In genomic region chr15:7809841-7810391, GRCm38 (mm10) we compare ENCODE assay signal across 7 mouse cellular contexts. TPM values are rescaled to one million over a fixed set of nuclear protein-coding genes. Genes with fewer than 3 reads are reported as not detected.
DNase-seq lines count a peak whose midpoint lies in the region; ATAC-seq lines count a peak whose summit lies in the region.

No protein-coding gene starts in this region.

- peak overlapping the region; percentile 39 for H3K9ac ChIP-seq in lung, embryonic 15.5 days
- H3K9ac ChIP-seq in embryonic facial prominence, embryonic 12.5 days = peak overlapping the region; percentile 68
- peak overlapping the region; percentile 67 for H3K9ac ChIP-seq in intestine, embryonic 15.5 days
- peak overlapping the region; percentile 69 for H3K9ac ChIP-seq in midbrain, embryonic 16.5 days (ENCODE audit: low read depth, low read length)

- peaks cover 85% of the 10 kb centered on the region for H3K27me3 ChIP-seq in lung, embryonic 15.5 days
- peaks cover 79% of the 10 kb centered on the region for H3K27me3 ChIP-seq in embryonic facial prominence, embryonic 12.5 days
- peaks cover 36% of the 10 kb centered on the region for H3K27me3 ChIP-seq in intestine, embryonic 15.5 days (replicated peaks)
- peaks cover 65% of the 10 kb centered on the region for H3K27me3 ChIP-seq in midbrain, embryonic 16.5 days (ENCODE audit: control insufficient read depth, insufficient read depth, low read depth, low read length)

- DNase-seq in lung, postnatal 36 days = no peak
- no peak for DNase-seq in frontal cortex, postnatal 25 days (ENCODE audit: low spot score in 2 of 2)
- no peak for DNase-seq in spleen, postnatal 10 days (ENCODE audit: low spot score in 2 of 2)

- no peaks in the 10 kb centered on the region for H3K9me3 ChIP-seq in lung, embryonic 15.5 days
- no peaks in the 10 kb centered on the region for H3K9me3 ChIP-seq in embryonic facial prominence, embryonic 12.5 days
- no peaks in the 10 kb centered on the region for H3K9me3 ChIP-seq in intestine, embryonic 15.5 days
- H3K9me3 ChIP-seq in midbrain, embryonic 16.5 days (replicated peaks; ENCODE audit: control insufficient read depth, low read length, poor library complexity, severe bottlenecking) = no peaks in the 10 kb centered on the region

- no peak for ATAC-seq in lung, embryonic 15.5 days (ENCODE audit: borderline replicate concordance, extremely low read depth, low FRiP score, low TSS enrichment)
- no peak for ATAC-seq in embryonic facial prominence, embryonic 12.5 days (ENCODE audit: insufficient number of reproducible peaks, insufficient read depth, low FRiP score, low TSS enrichment)
- peak; percentile 64 for ATAC-seq in intestine, embryonic 15.5 days
- ATAC-seq in midbrain, embryonic 16.5 days = peak; percentile 5; the same call in 1 of the 2 replicates

- peak overlapping the region; percentile 98 for H3K4me2 ChIP-seq in lung, embryonic 15.5 days
- H3K4me2 ChIP-seq in embryonic facial prominence, embryonic 12.5 days (replicated peaks) = peak overlapping the region; percentile 96
- peak overlapping the region; percentile 83 for H3K4me2 ChIP-seq in intestine, embryonic 15.5 days (replicated peaks)
- peak overlapping the region; percentile 99 for H3K4me2 ChIP-seq in midbrain, embryonic 16.5 days (ENCODE audit: low read length)

- H3K27ac ChIP-seq in lung, embryonic 15.5 days = no peak overlapping the region
- no peak overlapping the region for H3K27ac ChIP-seq in embryonic facial prominence, embryonic 12.5 days
- peak overlapping the region; percentile 77 for H3K27ac ChIP-seq in intestine, embryonic 15.5 days
- H3K27ac ChIP-seq in midbrain, embryonic 16.5 days (ENCODE audit: low read length) = no peak overlapping the region

- H3K4me3 ChIP-seq in lung, embryonic 15.5 days = peak overlapping the region; percentile 54
- peak overlapping the region; percentile 54 for H3K4me3 ChIP-seq in embryonic facial prominence, embryonic 12.5 days
- peak overlapping the region; percentile 65 for H3K4me3 ChIP-seq in intestine, embryonic 15.5 days (replicated peaks)
- peak overlapping the region; percentile 59 for H3K4me3 ChIP-seq in midbrain, embryonic 16.5 days (ENCODE audit: low read depth, low read length)

- WGBS in lung, embryonic 15.5 days = under 1% methylated on average over 32 of the region's 32 CpGs
- under 1% methylated on average over 32 of the region's 32 CpGs for WGBS in embryonic facial prominence, embryonic 12.5 days
- under 1% methylated on average over 32 of the region's 32 CpGs for WGBS in intestine, embryonic 15.5 days
- WGBS in midbrain, embryonic 16.5 days = under 1% methylated on average over 32 of the region's 32 CpGs

- peaks cover 32% of the 10 kb centered on the region for H3K4me1 ChIP-seq in lung, embryonic 15.5 days
- H3K4me1 ChIP-seq in embryonic facial prominence, embryonic 12.5 days = peaks cover 20% of the 10 kb centered on the region
- peaks cover 13% of the 10 kb centered on the region; the same call in 1 of the 2 replicates for H3K4me1 ChIP-seq in intestine, embryonic 15.5 days (replicated peaks)
- peaks cover 19% of the 10 kb centered on the region for H3K4me1 ChIP-seq in midbrain, embryonic 16.5 days (ENCODE audit: control insufficient read depth, insufficient read depth, low read length)

- no peaks in the 10 kb centered on the region for H3K36me3 ChIP-seq in lung, embryonic 15.5 days
- no peaks in the 10 kb centered on the region for H3K36me3 ChIP-seq in embryonic facial prominence, embryonic 12.5 days
- H3K36me3 ChIP-seq in intestine, embryonic 15.5 days = no peaks in the 10 kb centered on the region
- no peaks in the 10 kb centered on the region for H3K36me3 ChIP-seq in midbrain, embryonic 16.5 days (ENCODE audit: control insufficient read depth, insufficient read depth, low read length)

RNA-seq across cellular contexts. Expression of gene Gdnf, which starts 0.7 kb away (rescaled TPM):
- 0.06 and 0.09 TPM in 2 replicates for polyA plus RNA-seq in lung, embryonic 15.5 days (2015; fragmentation: Nextera tagmentation; extraction: Ambion mirVana)
- 0.56 and 0.82 TPM in 2 replicates for polyA plus RNA-seq in embryonic facial prominence, embryonic 12.5 days (2016; fragmentation: Nextera tagmentation; extraction: Ambion mirVana)
- polyA plus RNA-seq in intestine, embryonic 15.5 days (2015; fragmentation: Nextera tagmentation; extraction: Ambion mirVana) = 2.1 and 2.2 TPM in 2 replicates
- 0.05 and 0.11 TPM in 2 replicates for polyA plus RNA-seq in midbrain, embryonic 16.5 days (2015; fragmentation: Nextera tagmentation; extraction: Ambion mirVana)

Comparison
In these comparisons a context has a peak if more than half of its experiments do, and no peak if none do; other contexts are left out.
1. ATAC-seq: peak in intestine, embryonic 15.5 days (single experiment) and midbrain, embryonic 16.5 days (single experiment); none in lung, embryonic 15.5 days (single experiment) and embryonic facial prominence, embryonic 12.5 days (single experiment).
2. Peak in every context shown above with its lines, with median percentiles within 50 percentile points of each other: H3K4me2 ChIP-seq, H3K4me3 ChIP-seq and H3K9ac ChIP-seq.